Comparison of ENCODE assay signal across 8 mouse cellular contexts in genomic region chr8:88576351-88577142, GRCm38 (mm10). TPM values are rescaled to one million over a fixed set of nuclear protein-coding genes. Genes with fewer than 3 reads are reported as not detected.
DNase-seq lines count a peak whose midpoint lies in the region; TF ChIP-seq lines count a peak whose summit lies in the region.

No protein-coding gene starts in this region.

- H3K4me3 ChIP-seq in left cerebral cortex, adult 2 months = no peak overlapping the region

- no peak overlapping the region for H3K27ac ChIP-seq in left cerebral cortex, adult 2 months

- peak; percentile 74 for DNase-seq in right cerebral cortex, adult 18-20 months
- DNase-seq in right cerebral cortex, postnatal 4 days = no peak
- DNase-seq in heart, adult 8-10 months (ENCODE audit: low spot score) = peak; percentile 33
- DNase-seq in left cerebral cortex, adult 2 months (ENCODE audit: extremely low spot score in 1 of 2, low spot score in 2 of 2) = peak; percentile 28 to 62
- DNase-seq in ovary, postnatal 14 days (ENCODE audit: low spot score) = peak; percentile 67
- DNase-seq in adipocyte (ENCODE audit: low spot score) = no peak
- no peak for DNase-seq in spleen, postnatal 4 days (ENCODE audit: low spot score in 2 of 2)
- DNase-seq in spleen, adult 18-20 months = no peak

- intact Hi-C loops in left cerebral cortex, adult 2 months (cut with DNase I) = loop anchor here (5.0 kb wide), 1 partner anchor 124 kb away; no protein-coding TSS in a partner anchor

- no peak for TF ChIP-seq CTCF in left cerebral cortex, adult 2 months (IDR thresholded peaks at IDR 0.05)

RNA-seq across cellular contexts. Expression of gene Nkd1, which starts 55.4 kb away (rescaled TPM):
- 1 to 10 TPM; 1.8 to 2.3 (median 2.0) TPM for total RNA-seq in heart, adult 8-10 months (2022)
- 10 to 100 TPM; 13.7 to 14.1 TPM for total RNA-seq in left cerebral cortex, adult 2 months (2021)

RNA-seq across cellular contexts. Expression of gene Snx20, which starts 59.4 kb away (rescaled TPM):
- 1 to 10 TPM in 1 of 4 experiments, under 1 TPM in 3; 0.63 to 1.6 (median 0.77) TPM for total RNA-seq in heart, adult 8-10 months (2022)
- 1 to 10 TPM in 1 of 2 experiments, under 1 TPM in 1; 0.98 to 1.6 TPM for total RNA-seq in left cerebral cortex, adult 2 months (2021)

Comparison
In these comparisons a context has a peak if more than half of its experiments do, and no peak if none do; other contexts are left out.
1. DNase-seq: peak in right cerebral cortex, adult 18-20 months (single experiment), heart, adult 8-10 months (single experiment), left cerebral cortex, adult 2 months (2 of 2) and ovary, postnatal 14 days (single experiment); none in right cerebral cortex, postnatal 4 days (single experiment), adipocyte (single experiment), spleen, postnatal 4 days (0 of 2) and spleen, adult 18-20 months (0 of 2).
2. RNA of gene Nkd1, which starts 55.4 kb away (total RNA-seq): 13.7 to 14.1 TPM in left cerebral cortex, adult 2 months; 1.8 to 2.3 TPM in heart, adult 8-10 months; every median in the first group is over 4 times any median in the second.